Mouse (Mus musculus): ENCODE measurements around the gene Tgoln1.

DNA sequence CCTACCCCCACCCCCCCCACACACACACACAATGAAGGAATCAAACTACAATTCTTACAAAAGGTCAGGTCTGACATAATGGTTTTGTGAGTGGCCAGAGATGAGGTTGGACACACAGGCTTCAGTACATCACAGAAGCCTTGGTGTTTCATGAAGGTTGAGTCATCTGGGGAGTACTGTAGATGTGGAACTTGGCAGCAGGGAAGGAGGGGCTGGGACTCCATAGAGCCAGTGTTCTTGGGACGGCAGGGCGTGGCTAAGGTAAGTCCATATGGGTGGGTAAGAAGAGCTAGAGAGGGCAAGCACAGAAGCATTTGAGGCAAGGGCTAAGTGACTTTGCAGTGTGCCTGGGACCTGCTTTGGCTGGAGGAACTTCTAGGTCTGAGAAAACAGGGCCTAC lies 12.7 kb downstream of the Tgoln1 start:
- TF ChIP-seq CTCF (IDR thresholded peaks at IDR 0.05; ENCODE audit: control insufficient read depth, insufficient read depth, insufficient replicate concordance, low read depth, low read length) (no peak), POLR2A (IDR thresholded peaks at IDR 0.05; ENCODE audit: control insufficient read depth, low read depth, low read length) (no peak)

Measured in testis, adult 2 months (tissue).